Mouse (Mus musculus): ENCODE data around the gene Lrrc71. TPM values are rescaled to one million over a fixed set of nuclear protein-coding genes. Genes with fewer than 3 reads are reported as not detected.

Lrrc71 gene
- polyA plus RNA-seq (2016; fragmentation: Nextera tagmentation; extraction: Ambion mirVana) = 0.30 and 0.63 TPM in 2 replicates

DNA sequence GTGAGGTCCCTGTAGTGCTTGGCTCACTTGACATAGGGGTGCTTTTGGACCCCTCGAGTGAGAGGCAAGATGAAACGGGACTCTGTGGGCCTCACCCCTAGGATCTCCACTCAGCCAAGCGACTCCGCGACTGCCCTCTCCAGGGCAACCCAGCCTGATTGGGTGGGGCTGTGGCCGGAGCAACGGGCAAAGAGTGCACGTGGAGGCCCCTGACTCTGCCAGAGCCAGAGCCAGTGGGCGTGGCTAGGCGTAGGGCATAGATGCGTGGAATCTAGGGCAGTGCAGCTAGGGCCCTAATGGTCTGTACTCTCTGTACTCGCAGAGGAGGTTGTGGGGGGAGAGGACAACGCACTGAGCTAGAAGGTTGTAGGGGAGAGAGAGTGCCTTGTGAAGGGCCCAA is at the start of gene Lrrc71:
Gene Lrrc71 (minus strand): TSS at position 195 of the 400 bp plus-strand sequence.
- DNase-seq (ENCODE audit: low spot score) = no peak
- peaks cover 20% of the 10 kb centered on the region for H3K4me1 ChIP-seq

DNA sequence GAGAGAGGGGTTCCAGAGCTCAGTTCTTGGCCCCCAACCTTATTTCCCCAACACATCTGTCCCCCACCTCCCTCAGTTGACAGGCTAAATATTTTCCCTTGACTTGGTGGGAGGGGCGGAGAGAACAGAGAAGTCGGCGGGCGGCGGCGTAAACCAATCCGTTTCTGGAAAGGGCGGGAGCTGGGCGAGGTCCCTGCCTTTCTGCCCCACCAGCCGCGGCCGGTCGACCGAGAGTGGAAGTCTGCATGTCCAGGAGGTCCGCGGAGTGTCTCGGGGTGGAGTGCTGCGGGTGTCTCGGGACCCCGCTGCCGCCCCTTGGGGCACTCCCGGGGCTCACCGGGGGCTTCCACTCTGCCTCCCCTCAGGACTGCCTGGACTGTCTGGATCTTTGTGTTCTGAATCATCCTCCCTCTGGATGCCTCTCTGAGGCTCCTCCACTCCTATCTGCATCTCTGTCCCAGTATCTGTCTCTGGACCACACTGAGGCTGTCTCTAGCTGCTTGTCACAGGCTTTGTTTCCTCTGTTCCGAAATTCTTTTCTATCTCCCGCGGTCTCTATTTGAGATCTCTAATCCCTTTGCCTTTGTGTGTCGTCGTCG is 48.4 kb upstream of the Lrrc71 start, which contains the start of gene Insrr:
Gene Insrr (plus strand): TSS at position 216 of the 599 bp plus-strand sequence.
- WGBS = under 1% methylated on average over 29 of the region's 29 CpGs
- no peaks in the 10 kb centered on the region for H3K9me3 ChIP-seq
- no peak for DNase-seq (ENCODE audit: low spot score)
- peaks cover 35% of the 10 kb centered on the region for H3K4me1 ChIP-seq
- no peaks in the 10 kb centered on the region for H3K36me3 ChIP-seq
- peaks cover 100% of the 10 kb centered on the region for H3K27me3 ChIP-seq (ENCODE audit: insufficient read depth, poor library complexity, severe bottlenecking)
- H3K4me3 ChIP-seq = peak within 1 kb of the TSS; percentile 47
- H3K27ac ChIP-seq = 0 out of 2 replicates have a peak within 1 kb of the TSS, but pooled peaks have one; percentile 0

More for the DNA sequence above, at the start of gene Lrrc71:
- Histone ChIP-seq H3K36me3 (peaks cover 19% of the 10 kb centered on the region), H3K4me3 (no peak within 1 kb of the TSS), H3K27me3 (ENCODE audit: insufficient read depth, poor library complexity, severe bottlenecking) (peaks cover 49% of the 10 kb centered on the region), H3K9me3 (no peaks in the 10 kb centered on the region), H3K27ac (no peak within 1 kb of the TSS)
- 43% methylated on average over 13 of the region's 13 CpGs for WGBS

DNA sequence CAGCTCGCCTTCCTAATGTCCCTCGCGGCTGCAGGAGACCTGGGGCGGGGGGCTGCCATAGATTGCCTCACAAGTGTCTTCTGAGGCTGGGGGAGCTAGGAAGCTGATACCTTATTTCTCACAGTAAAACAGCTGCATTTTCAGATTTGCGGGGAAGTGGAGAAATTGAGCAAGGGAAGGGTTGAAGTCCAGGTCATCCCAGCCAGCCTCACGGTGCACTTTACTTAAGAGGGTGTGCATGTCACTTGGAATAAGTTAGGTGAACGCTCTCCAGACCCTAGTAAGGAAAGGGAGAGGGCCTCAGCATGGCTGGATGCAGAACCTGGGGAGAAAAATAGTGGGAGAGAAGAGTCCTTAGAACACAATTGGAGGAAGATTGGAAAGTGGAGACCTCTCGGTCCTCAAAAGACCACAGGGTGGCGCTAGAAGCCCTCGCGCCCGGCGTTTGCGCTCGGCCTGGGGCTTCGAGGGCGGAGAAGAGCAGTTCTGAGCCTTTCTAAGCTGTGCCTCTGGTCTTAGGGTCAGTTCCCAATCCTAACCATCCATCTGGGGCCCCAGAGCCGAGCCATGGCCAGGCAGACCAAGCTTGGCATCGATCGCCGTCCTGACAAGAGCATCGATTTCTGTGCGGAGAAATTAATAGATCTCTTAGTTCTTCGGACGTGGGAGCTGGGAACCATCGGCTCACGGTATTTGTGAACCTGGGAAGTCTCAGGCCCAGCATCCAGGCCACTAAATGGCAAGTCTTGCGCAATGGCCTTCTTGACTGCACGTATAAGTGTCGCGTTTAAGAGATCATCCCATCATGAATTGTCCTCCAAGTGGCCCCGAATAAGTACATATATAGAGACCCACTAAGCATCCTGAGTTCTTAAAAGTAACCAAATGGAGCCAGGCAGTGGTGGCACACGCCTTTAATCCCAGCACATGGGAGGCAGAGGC is 47.2 kb upstream of the Lrrc71 start:
- 17% methylated on average over 33 of the region's 33 CpGs for WGBS
- H3K9me3 ChIP-seq = no peaks in the 10 kb centered on the region
- no peak for DNase-seq (ENCODE audit: low spot score)
- H3K27ac ChIP-seq = no peak overlapping the region
- peak overlapping the region; percentile 44 for H3K4me3 ChIP-seq
- H3K27me3 ChIP-seq (ENCODE audit: insufficient read depth, poor library complexity, severe bottlenecking) = peaks cover 100% of the 10 kb centered on the region
- peaks cover 38% of the 10 kb centered on the region for H3K4me1 ChIP-seq
- H3K36me3 ChIP-seq = no peaks in the 10 kb centered on the region

DNA sequence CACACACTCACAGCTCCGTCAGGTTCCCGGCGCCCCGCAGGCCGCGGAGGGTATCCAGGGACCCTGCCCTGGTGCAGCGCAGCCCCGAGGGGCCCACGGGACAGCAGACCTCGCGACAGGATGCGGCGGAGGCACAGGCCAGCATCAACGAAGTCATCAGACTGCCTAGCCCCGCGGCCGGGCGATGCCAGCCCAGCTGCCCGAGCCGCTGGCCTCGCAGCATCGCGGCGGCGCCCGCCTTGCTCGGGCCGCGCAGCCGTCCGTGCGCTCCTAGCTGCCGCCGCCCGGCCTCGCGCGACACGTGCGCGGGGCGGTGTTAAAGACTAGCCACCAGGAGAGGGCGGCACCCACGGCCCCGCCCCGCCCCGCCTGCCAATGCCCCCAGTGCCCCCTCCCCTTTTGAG is 46.5 kb upstream of the Lrrc71 start, which contains the start of gene Ntrk1:
Gene Ntrk1 (minus strand): TSS at position 241 of the 404 bp plus-strand sequence.
- 2% methylated on average over 47 of the region's 47 CpGs for WGBS
- DNase-seq (ENCODE audit: low spot score) = no peak
- H3K27me3 ChIP-seq (ENCODE audit: insufficient read depth, poor library complexity, severe bottlenecking) = peaks cover 99% of the 10 kb centered on the region

DNA sequence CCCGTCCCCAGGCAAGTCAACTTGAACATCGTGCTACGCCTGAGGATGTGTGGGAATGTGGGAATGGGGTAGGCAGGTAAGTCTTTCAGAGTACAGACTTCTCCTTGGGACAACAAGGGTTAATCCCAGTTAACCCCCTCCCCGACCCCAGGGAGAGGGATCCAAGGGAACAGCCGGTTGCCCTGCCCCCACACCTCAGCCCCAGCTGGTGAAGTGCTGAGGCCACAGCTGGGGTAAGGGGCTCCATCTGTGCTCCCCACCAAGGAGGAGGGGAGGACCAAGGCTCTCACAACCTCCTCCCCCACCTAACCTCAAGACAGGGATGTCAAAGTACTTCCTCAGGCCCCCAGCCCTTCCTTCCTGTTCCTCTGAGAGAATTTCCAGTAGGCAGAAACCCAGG is 41.3 kb upstream of the Lrrc71 start:
- Histone ChIP-seq H3K36me3 (no peaks in the 10 kb centered on the region), H3K9me3 (no peaks in the 10 kb centered on the region), H3K4me1 (peaks cover 36% of the 10 kb centered on the region), H3K27me3 (ENCODE audit: insufficient read depth, poor library complexity, severe bottlenecking) (peaks cover 80% of the 10 kb centered on the region), H3K27ac (no peak overlapping the region), H3K4me3 (no peak overlapping the region)
- DNase-seq (ENCODE audit: low spot score) = no peak
- 32% methylated on average over 5 of the region's 5 CpGs for WGBS

More for the DNA sequence above, 46.5 kb upstream of the Lrrc71 start, which contains the start of gene Ntrk1:
- H3K4me3 ChIP-seq = peak within 1 kb of the TSS; percentile 44
- H3K36me3 ChIP-seq = no peaks in the 10 kb centered on the region
- H3K9me3 ChIP-seq = no peaks in the 10 kb centered on the region
- no peak within 1 kb of the TSS for H3K27ac ChIP-seq
- peaks cover 41% of the 10 kb centered on the region for H3K4me1 ChIP-seq

DNA sequence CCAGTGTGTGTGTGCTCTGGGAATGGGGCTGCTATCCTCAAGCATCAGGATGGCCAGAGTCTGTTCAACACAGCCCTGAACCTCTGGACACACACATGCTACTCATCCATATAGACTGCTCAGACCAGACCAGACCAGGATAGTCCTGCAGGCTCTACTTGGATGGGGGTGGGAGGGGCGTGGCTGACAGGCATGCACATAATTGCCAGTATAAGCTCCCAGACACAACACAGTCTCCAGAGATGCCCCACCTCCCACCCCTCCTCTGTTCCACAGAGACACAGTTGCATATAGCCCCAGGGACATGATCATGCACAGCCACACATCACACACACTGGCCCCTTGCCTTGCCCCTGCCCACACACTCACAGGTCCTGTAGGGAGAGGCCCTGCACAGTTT is 40.8 kb upstream of the Lrrc71 start:
- 67% methylated on average over 1 of the region's 1 CpGs for whole genome bisulfite sequencing
- Histone ChIP-seq H3K4me3 (no peak overlapping the region), H3K4me1 (peaks cover 32% of the 10 kb centered on the region), H3K27me3 (ENCODE audit: insufficient read depth, poor library complexity, severe bottlenecking) (peaks cover 75% of the 10 kb centered on the region), H3K36me3 (no peaks in the 10 kb centered on the region), H3K9me3 (no peaks in the 10 kb centered on the region), H3K27ac (no peak overlapping the region)
- DNase-seq (ENCODE audit: low spot score) = no peak

DNA sequence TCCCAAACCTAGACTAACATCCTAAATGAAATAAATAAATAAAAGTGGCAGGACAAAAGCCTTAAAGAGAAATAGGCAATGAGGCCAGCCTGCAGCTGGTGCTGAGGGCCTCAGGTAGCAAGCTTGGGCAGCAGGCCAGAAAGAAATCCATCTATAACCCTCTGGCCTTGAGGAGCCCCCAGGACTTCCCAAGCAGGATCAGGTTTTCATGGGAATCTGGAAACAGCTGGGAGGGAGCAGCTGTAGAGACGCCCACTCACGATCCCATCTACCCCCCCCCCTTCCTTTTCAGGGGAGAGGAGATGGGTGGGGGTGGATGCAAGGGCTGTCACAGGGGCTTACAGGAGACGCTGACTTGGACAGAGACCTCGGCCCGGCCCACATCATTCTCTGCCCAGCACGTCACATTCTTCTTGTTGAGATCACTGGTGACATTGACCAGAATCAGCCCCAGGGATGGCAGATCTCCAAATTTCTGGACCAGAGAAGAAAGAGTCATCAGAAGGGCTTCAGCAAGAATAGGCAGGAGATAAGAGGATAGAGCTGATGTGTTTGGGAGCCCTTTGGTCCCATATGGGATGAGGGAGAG is 37.3 kb upstream of the Lrrc71 start:
- Histone ChIP-seq H3K4me1 (peaks cover 21% of the 10 kb centered on the region), H3K9me3 (no peaks in the 10 kb centered on the region), H3K4me3 (no peak overlapping the region), H3K27ac (no peak overlapping the region), H3K36me3 (no peaks in the 10 kb centered on the region), H3K27me3 (ENCODE audit: insufficient read depth, poor library complexity, severe bottlenecking) (peaks cover 68% of the 10 kb centered on the region)
- 32% methylated on average over 6 of the region's 6 CpGs for WGBS
- DNase-seq (ENCODE audit: low spot score) = no peak

DNA sequence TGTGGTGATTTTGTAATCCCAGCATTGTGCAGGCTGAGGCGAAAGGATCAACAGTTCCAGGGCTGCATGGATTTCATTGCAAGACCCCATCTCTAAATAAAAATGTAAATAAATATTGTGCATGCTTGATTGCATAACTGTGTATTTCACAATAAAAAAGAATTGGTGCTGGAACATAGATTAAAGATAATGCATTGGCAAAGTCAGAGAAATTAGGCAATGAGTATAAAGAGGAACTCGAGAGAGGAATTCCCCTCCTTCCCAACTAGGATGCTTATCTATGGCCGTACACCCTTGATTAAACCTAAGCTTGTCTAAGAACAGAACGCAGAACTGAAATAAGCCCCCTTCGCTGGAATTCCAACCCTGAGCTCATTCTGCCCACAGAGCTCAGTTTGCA is 36.7 kb upstream of the Lrrc71 start:
- WGBS = 61% methylated on average over 5 of the region's 5 CpGs
- DNase-seq (ENCODE audit: low spot score) = no peak
- no peak overlapping the region for H3K27ac ChIP-seq
- H3K27me3 ChIP-seq (ENCODE audit: insufficient read depth, poor library complexity, severe bottlenecking) = peaks cover 69% of the 10 kb centered on the region
- no peaks in the 10 kb centered on the region for H3K36me3 ChIP-seq
- H3K9me3 ChIP-seq = no peaks in the 10 kb centered on the region
- H3K4me1 ChIP-seq = peaks cover 20% of the 10 kb centered on the region
- no peak overlapping the region for H3K4me3 ChIP-seq

DNA sequence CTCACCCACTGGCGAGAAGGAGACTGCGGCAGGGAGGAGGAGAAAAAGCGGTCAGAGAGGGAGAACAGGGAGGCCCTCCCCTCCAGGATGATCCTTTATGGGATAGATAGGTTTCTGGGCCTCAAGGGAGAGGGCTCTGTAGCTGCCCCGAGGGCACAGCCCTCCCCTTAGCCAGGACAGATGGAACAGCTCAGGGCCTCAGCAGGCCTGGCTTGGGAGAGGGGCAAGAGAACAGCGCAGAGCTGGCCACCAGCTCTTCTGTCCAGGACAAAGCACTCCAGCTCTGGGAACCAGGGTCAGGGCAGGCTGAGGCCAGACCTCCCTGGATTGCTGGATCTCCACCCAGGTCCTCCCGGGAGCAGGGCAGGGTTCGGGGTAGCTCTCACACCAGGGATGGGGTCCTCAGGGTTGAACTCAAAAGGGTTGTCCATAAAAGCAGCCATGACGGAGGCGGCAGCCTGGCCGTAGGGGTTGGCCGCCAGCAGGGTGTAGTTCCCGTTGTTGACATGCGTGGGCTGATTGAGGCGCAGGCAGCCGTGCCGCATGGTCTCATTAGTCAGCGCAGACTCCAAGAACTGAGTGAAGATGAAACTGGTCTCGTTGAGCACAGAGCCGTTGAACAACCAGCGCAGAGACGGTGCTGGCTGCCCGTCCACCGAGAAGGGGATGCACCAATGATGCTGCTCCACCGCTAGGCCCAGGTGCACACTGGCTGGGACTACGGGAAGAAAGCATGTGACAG is 35.0 kb upstream of the Lrrc71 start:
- peaks cover 20% of the 10 kb centered on the region for H3K4me1 ChIP-seq
- no peaks in the 10 kb centered on the region for H3K9me3 ChIP-seq
- H3K27ac ChIP-seq = no peak overlapping the region
- no peak for DNase-seq (ENCODE audit: low spot score)
- H3K4me3 ChIP-seq = no peak overlapping the region
- 81% methylated on average over 25 of the region's 25 CpGs for WGBS
- H3K27me3 ChIP-seq (ENCODE audit: insufficient read depth, poor library complexity, severe bottlenecking) = peaks cover 69% of the 10 kb centered on the region
- no peaks in the 10 kb centered on the region for H3K36me3 ChIP-seq

DNA sequence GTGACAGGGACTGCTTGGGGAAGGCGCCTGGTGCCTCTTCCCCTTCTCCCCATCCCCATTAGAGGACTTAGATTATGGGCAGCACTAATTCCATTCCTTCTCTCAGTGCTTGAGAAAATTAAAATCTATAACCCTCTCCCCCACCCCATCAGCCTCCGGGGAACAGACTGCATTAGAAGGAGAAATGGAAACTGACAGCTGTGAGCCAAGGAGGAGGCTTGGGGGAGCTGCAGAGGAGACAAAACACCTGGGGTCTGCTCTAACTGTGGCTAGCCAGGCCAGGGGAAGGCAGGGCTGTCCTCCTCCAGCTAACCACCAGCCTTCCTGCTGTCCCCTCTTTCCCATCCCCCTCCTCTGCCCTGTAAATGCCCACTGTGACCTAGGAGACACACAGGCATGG is 30.7 kb upstream of the Lrrc71 start:
- 32% methylated on average over 2 of the region's 2 CpGs for WGBS
- Histone ChIP-seq H3K27ac (no peak overlapping the region), H3K27me3 (ENCODE audit: insufficient read depth, poor library complexity, severe bottlenecking) (peaks cover 95% of the 10 kb centered on the region), H3K4me3 (no peak overlapping the region), H3K9me3 (no peaks in the 10 kb centered on the region), H3K4me1 (peaks cover 26% of the 10 kb centered on the region), H3K36me3 (no peaks in the 10 kb centered on the region)
- DNase-seq (ENCODE audit: low spot score) = no peak

DNA sequence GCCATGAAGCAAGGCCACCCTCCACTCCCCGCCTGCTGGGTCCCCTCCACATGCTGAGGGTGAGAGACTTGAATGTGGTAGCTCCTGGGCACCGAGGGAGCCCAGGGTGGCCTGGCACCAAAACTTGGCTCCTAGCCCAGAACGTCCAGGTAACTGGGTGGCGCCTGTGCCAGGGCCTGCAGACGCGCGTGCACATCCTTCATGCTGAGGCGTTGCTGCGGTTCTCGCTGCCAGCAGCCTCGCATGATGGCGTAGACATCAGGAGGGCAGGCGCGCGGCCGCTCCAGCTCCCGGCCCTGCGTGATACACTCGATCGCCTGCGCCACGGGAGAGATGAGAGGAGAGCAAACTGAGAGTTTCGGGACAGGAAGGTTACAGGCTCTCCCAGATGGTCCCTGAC is 29.9 kb upstream of the Lrrc71 start:
- Histone ChIP-seq H3K4me3 (no peak overlapping the region; the same call in 1 of the 2 replicates), H3K36me3 (no peaks in the 10 kb centered on the region), H3K4me1 (peaks cover 26% of the 10 kb centered on the region), H3K9me3 (no peaks in the 10 kb centered on the region), H3K27ac (no peak overlapping the region), H3K27me3 (ENCODE audit: insufficient read depth, poor library complexity, severe bottlenecking) (peaks cover 99% of the 10 kb centered on the region)
- no peak for DNase-seq (ENCODE audit: low spot score)
- 52% methylated on average over 23 of the region's 23 CpGs for WGBS

DNA sequence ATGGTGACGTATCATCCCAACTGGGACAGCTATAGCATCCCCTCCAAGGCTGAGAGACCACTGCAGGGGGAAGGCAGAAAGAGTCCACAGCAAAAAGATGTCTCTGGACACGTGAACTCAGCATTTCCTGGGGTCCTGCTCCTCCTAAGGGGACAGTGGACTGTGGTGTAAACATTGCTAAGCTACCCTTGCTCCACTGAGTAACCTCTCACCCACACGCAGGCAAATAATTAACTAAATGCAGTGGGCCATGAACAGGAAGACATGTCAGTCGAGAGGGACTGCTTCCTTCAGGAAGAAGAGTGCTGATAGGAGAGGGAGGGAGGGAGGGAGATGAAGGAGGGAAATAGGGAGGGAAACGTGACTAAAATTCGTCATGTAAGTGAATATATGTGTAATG is 22.7 kb upstream of the Lrrc71 start:
- Histone ChIP-seq H3K9me3 (no peaks in the 10 kb centered on the region), H3K27ac (no peak overlapping the region), H3K27me3 (ENCODE audit: insufficient read depth, poor library complexity, severe bottlenecking) (peaks cover 83% of the 10 kb centered on the region), H3K4me1 (peaks cover 12% of the 10 kb centered on the region), H3K4me3 (no peak overlapping the region), H3K36me3 (no peaks in the 10 kb centered on the region)
- no peak for DNase-seq (ENCODE audit: low spot score)
- 40% methylated on average over 6 of the region's 6 CpGs for WGBS
